Mouse (Mus musculus) heart, postnatal 0 days (tissue): Measurements from ENCODE around the gene 1700123O20Rik.

Experiments
- CTCF ChIP-seq: IDR thresholded peaks from 2 replicates; pipeline ENCODE4 v1.5.1; 2016; ENCODE audit warnings: antibody characterized with exemption, control low read depth, low read depth
- EP300 ChIP-seq: IDR thresholded peaks from 2 replicates; pipeline ENCODE4 v1.6.1; 2016; ENCODE audit warnings: antibody characterized with exemption, low read depth

GRCm38 (mm10) chr14:54728823-54729653, 43.0 kb downstream of the 1700123O20Rik start:
- TF ChIP-seq EP300 = no peak
- TF ChIP-seq CTCF = no peak
